Mouse (Mus musculus): ENCODE data around the gene Epb41l5.

- no peak for TF ChIP-seq POLR2A (IDR thresholded peaks at IDR 0.05; ENCODE audit: insufficient read depth, low read depth, low read length)
- TF ChIP-seq EP300 (IDR thresholded peaks at IDR 0.05; ENCODE audit: insufficient read depth, low read depth, low read length), result no peak
- TF ChIP-seq CTCF (IDR thresholded peaks at IDR 0.05), result no peak
Measured at GRCm38 (mm10) chr1:119546490-119546889, 102.3 kb downstream of the Epb41l5 start.

Data from heart, adult 2 months (tissue).